Mouse (Mus musculus): Measurements from ENCODE around the gene Dnmt1. TPM values are rescaled to one million over a fixed set of nuclear protein-coding genes. Genes with fewer than 3 reads are reported as not detected.

Dnmt1 gene
- polyA plus RNA-seq, 1 experiment from 2014 or later = 56.3 TPM

Small RNA genes within 50 kb of the gene (microRNA-seq; reads per million reads assigned to microRNA genes)
- 0.68 reads per million for gene Mir7081

Other genes starting within 250 kb of the Dnmt1 start
- gene Olfm2, start 213.5 kb downstream of the Dnmt1 start, polyA plus RNA-seq (2015; fragmentation: Nextera tagmentation; extraction: Ambion mirVana) = 6.7 and 7.8 TPM in 2 replicates
- gene Col5a3, start 144.8 kb downstream of the Dnmt1 start, polyA plus RNA-seq (2015; fragmentation: Nextera tagmentation; extraction: Ambion mirVana) = 1.8 and 2.4 TPM in 2 replicates
- not detected in 2 replicates for gene Rdh8, start 141.4 kb downstream of the Dnmt1 start, polyA plus RNA-seq (2015; fragmentation: Nextera tagmentation; extraction: Ambion mirVana)
- 16.2 and 18.3 TPM in 2 replicates for gene A230050P20Rik, start 91.2 kb downstream of the Dnmt1 start, polyA plus RNA-seq (2015; fragmentation: Nextera tagmentation; extraction: Ambion mirVana)
- 10.7 and 11.2 TPM in 2 replicates for gene Angptl6, start 80.2 kb downstream of the Dnmt1 start, polyA plus RNA-seq (2015; fragmentation: Nextera tagmentation; extraction: Ambion mirVana)
- 79.5 and 97.6 TPM in 2 replicates for gene Ppan, start 71.7 kb downstream of the Dnmt1 start, polyA plus RNA-seq (2015; fragmentation: Nextera tagmentation; extraction: Ambion mirVana)
- 261 and 297 TPM in 2 replicates for gene Eif3g, start 61.3 kb downstream of the Dnmt1 start, polyA plus RNA-seq (2015; fragmentation: Nextera tagmentation; extraction: Ambion mirVana)
- gene S1pr2, start 16.9 kb upstream of the Dnmt1 start, polyA plus RNA-seq (2015; fragmentation: Nextera tagmentation; extraction: Ambion mirVana) = 24.3 and 24.4 TPM in 2 replicates
- 165 and 181 TPM in 2 replicates for gene Mrpl4, start 42.9 kb upstream of the Dnmt1 start, polyA plus RNA-seq (2015; fragmentation: Nextera tagmentation; extraction: Ambion mirVana)
- gene Icam1, start 56.1 kb upstream of the Dnmt1 start, polyA plus RNA-seq (2015; fragmentation: Nextera tagmentation; extraction: Ambion mirVana) = 12.7 and 13.7 TPM in 2 replicates
- gene Icam4, start 69.5 kb upstream of the Dnmt1 start, polyA plus RNA-seq (2015; fragmentation: Nextera tagmentation; extraction: Ambion mirVana) = 1.8 and 5.4 TPM in 2 replicates
- gene Icam5, start 72.2 kb upstream of the Dnmt1 start, polyA plus RNA-seq (2015; fragmentation: Nextera tagmentation; extraction: Ambion mirVana) = 0.09 and 0.10 TPM in 2 replicates
- gene Zglp1, start 107.2 kb upstream of the Dnmt1 start, polyA plus RNA-seq (2015; fragmentation: Nextera tagmentation; extraction: Ambion mirVana) = 0.51 and 1.3 TPM in 2 replicates
- 0.44 and 0.55 TPM in 2 replicates for gene Gm49373, start 113.2 kb upstream of the Dnmt1 start, polyA plus RNA-seq (2015; fragmentation: Nextera tagmentation; extraction: Ambion mirVana)
- gene Fdx1l, start 113.7 kb upstream of the Dnmt1 start, polyA plus RNA-seq (2015; fragmentation: Nextera tagmentation; extraction: Ambion mirVana) = 63.3 and 69.8 TPM in 2 replicates
- gene Gm38431, start 132.1 kb upstream of the Dnmt1 start, polyA plus RNA-seq (2015; fragmentation: Nextera tagmentation; extraction: Ambion mirVana) = 2.5 and 2.9 TPM in 2 replicates
- 57.7 and 64.7 TPM in 2 replicates for gene Raver1, start 132.1 kb upstream of the Dnmt1 start, polyA plus RNA-seq (2015; fragmentation: Nextera tagmentation; extraction: Ambion mirVana)
- gene Tyk2, start 171.4 kb upstream of the Dnmt1 start, polyA plus RNA-seq (2015; fragmentation: Nextera tagmentation; extraction: Ambion mirVana) = 17.0 and 18.1 TPM in 2 replicates
- gene Cdc37, start 190.1 kb upstream of the Dnmt1 start, polyA plus RNA-seq (2015; fragmentation: Nextera tagmentation; extraction: Ambion mirVana) = 247 and 261 TPM in 2 replicates
- gene Pde4a, start 205.8 kb upstream of the Dnmt1 start, polyA plus RNA-seq (2015; fragmentation: Nextera tagmentation; extraction: Ambion mirVana) = 6.2 and 7.8 TPM in 2 replicates